Mouse (Mus musculus) cerebellum, postnatal 25 days (tissue): ENCODE results near the gene Abcf2.

Experiments
- DNase-seq, 2 experiments: peaks; one replicate each; pipeline ENCODE4 v3.0.0; 2021; ENCODE audit warnings: mixed read lengths in 2 of 2

The Abcf2 gene

DNA sequence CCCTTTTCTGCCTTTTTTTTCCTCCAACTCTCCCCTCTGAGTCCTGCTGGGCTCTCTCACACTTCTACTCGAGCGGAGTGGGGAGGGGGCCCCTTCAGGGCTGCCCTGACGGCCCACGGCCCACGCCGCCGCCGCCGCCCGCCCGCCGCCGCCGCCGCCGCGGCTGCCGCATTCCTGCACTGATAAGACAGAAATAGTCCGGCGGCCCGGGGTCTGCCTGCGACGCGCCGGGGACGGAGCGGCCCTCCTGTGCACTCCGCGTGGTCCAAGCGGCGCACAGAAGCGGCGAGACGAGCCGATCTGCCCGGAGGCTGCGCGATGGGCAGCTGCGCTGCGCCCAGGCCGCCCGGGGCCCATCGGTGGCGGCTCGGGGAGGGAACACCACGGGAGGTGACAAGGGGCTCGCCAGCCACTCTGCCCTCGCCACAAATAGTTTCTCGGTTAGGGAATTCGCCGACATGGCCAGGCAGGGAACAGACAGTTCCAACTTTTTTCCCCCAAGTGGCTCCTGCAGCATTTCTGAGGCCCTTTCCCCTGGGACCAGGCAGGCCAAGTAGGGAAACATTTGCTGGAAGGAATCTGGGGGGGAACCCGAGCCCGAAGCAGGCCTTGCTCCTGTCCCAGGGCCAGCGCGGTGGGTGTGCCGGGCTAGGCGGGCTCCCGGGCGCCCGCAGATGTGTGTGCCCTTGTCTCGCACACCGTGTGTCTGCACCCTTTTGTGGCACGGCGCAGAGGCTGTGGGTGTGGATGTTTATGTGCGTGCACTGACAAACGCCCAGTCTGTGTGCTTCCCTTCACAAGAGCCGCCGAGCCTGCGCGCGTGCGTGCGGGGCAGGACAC, 24.9 kb upstream of the Abcf2 start:
- peak; percentile 61 to 73 for DNase-seq

DNA sequence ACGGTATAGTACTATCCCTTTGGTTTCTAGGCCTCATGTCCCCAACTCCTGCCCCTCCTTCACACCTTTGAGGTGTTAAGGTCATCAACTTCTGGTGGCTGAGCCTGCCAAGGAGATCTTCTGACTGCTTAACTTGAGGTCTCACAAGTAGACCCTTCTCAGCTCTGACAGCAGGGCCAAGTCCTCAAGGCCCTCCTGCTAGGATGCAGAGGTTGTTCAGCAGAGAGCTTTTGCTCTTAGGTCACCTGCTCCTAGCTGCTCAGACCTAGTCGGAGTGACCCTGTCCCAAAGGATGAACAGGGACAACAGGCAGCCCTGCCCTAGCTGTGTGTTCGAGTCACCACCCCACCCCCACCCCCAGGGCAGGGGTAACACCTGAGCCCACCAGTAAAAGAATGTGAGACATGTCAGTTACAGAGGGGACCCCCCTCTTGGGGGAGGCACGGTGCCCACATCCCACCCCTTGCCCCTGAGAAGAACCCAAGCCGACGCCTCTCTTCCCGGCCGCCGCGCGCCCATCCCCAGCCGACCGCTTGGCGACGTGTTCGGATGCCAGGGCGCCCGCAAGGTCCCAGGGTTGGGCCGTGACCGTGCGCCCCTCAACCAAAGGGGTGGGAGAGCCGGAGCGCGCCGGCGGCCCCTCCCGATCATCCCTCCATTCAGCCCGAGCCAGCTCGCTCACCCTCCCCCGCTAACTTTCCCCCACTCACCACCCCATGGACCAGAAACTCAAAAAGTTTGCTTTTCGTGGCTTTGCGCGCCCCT, 24.0 kb upstream of the Abcf2 start:
- DNase-seq: peak; percentile 25 to 37

DNA sequence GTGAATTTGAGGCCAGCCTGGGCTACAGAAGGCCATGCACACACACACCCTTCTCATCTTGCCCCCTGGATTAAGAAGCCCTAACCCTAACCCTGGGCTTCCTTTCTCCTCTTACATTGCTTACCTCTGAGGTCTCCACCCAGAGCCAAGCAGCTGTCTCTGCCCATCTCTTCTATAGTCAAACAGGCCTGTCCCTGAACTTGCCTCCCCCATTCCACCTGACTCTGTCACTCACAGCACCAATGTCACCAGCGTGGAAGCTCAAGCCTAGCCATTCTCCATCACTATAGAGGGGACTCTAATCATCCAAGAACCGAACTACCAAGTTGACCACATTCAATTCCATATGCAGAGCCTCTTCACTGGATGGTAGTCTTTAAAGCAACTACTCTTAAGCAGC, 23.0 kb upstream of the Abcf2 start:
- no peak for DNase-seq

GRCm38 (mm10) chr5:24599137-24599536, 21.9 kb upstream of the Abcf2 start:
- peak in 1 of 2 experiments; percentile 25 for DNase-seq

- DNase-seq: peak; percentile 61 to 78
Observed at GRCm38 (mm10) chr5:24598570-24599006, 21.3 kb upstream of the Abcf2 start.

- DNase-seq: peak; percentile 66 to 68
Observed at GRCm38 (mm10) chr5:24597901-24598569, 20.8 kb upstream of the Abcf2 start.

- peak; percentile 82 to 87 for DNase-seq
Observed at GRCm38 (mm10) chr5:24597221-24597728, 20.0 kb upstream of the Abcf2 start.

DNA sequence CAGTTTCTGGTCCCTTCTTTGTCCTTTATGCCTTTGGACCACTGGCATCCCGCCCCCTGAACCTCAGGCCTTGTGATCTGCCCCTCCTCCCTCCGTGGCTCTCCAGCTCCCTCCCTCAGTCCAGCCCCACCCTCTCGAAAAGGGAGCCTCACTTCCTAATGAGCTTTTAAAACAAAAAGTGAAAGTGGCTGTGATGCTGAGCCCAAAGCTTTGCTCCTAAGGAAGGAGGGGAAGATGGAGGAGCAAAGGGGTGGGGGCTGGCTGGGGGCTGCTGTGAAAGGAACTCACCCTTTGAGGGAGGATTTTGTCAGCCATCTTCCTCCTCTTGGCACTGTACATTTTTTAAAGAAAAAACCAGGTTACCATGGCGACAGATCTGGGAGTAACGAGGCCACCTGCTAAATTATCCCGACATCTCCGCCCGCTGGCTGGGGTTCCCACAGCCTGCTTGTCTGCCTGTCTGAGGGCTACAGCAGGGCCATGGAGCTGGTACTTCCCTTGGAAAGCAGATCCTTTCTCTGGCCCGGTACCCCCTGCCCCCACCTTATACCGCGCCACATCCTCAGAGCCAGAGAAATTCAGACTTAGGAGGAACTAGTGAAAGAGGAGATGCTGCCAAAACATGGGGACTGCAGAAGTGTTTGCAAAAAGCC, 19.4 kb upstream of the Abcf2 start:
- peak; percentile 52 to 60 for DNase-seq

GRCm38 (mm10) chr5:24595786-24596380, 18.6 kb upstream of the Abcf2 start:
- peak in 1 of 2 experiments; percentile 16 for DNase-seq

GRCm38 (mm10) chr5:24595261-24595660, 18.0 kb upstream of the Abcf2 start:
- DNase-seq: no peak

DNA sequence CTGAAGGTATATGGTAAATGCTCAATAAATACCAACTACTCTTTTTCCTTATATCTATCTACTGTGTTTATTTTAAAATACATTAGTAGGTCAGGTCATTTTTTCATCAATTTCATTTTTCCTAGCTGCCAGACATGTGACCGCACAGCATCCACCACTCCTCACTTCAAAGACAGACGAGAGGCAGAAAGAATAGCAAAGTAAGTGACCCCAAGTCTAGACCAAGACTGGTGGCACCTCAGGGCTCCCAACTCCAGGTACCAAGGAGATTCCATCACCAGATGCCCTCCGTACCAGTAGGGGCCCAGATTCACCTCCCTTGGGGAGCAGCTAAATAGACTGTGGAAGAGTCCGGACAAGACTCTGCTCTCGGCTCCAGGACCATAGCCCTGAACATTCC, 17.1 kb upstream of the Abcf2 start:
- DNase-seq: no peak

DNA sequence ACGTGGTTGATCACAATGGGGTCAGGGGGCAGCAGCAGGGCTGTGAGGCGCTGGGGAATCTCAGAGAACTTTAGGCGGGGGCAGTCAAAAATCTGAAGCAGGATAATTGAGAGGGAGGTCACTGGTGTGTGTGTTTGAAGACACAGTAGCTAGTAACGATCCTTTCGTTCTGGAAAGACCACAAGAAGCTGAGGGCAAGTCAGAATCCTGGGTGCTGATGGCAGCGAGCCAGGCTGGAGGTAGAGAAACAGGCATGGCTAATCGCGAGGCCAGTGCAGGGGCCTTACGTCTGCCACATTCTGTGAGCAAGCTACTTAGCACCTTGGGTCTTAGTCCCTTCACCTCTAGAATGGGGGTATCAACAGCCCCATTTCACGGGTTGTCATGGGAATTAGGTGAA, 16.7 kb upstream of the Abcf2 start:
- DNase-seq: peak in 1 of 2 experiments; percentile 31

GRCm38 (mm10) chr5:24593230-24593629, 16.0 kb upstream of the Abcf2 start:
- DNase-seq: no peak

DNA sequence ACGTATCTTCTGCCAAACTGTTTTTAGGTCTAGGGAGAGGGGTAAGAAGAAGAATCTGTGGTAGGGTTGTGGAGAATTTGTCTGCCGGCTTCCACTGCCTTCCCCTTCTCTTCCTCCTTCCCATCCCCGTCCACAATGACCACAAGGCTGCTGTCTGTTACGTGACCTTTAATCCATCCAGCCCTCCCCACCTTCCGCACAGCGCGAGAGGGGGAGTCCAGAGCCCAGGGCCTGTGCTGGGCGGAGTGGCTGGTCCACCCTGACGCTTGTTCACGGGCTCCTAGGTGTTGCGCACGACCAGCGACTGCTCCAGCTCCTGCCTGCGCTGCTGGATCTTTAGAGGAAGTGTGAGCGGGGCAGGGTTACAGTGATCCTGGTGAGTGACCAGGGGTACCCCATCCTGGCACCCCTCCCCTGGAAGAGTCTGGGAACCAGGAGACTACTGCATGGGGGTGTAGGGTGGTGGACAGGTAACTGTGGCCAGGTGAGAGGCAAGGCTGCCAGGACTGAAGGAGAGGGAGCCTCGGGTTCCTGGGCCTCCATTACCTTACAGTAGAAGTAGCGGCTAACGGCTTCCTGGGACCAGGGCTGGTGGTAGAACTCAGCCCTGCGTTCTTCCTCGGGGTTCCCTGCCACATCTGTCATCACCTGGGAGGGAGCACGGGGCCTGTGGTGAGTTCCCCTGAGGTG, 15.3 kb upstream of the Abcf2 start:
- peak in 1 of 2 experiments; percentile 22 for DNase-seq

- peak in 1 of 2 experiments; percentile 16 for DNase-seq
Observed at GRCm38 (mm10) chr5:24591796-24592470, 14.7 kb upstream of the Abcf2 start.

DNA sequence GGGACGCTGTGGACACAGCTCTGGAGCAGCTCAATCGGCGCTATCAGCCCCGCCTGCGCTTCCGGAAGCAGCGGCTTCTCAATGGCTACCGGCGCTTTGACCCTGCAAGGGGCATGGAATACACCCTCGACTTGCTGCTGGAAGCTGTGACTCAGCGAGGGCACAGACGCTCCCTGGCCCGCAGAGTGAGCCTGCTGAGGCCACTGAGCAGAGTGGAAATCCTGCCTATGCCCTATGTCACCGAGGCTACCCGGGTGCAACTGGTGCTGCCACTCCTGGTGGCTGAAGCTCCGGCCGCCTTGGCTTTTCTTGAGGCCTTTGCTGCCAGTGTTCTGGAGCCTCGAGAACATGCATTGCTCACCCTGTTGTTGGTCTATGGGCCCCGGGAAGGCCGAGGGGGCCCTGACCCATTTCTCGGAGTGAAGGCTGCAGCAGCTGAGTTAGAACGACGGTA, 14.0 kb upstream of the Abcf2 start:
- peak in 1 of 2 experiments; percentile 26 for DNase-seq

DNA sequence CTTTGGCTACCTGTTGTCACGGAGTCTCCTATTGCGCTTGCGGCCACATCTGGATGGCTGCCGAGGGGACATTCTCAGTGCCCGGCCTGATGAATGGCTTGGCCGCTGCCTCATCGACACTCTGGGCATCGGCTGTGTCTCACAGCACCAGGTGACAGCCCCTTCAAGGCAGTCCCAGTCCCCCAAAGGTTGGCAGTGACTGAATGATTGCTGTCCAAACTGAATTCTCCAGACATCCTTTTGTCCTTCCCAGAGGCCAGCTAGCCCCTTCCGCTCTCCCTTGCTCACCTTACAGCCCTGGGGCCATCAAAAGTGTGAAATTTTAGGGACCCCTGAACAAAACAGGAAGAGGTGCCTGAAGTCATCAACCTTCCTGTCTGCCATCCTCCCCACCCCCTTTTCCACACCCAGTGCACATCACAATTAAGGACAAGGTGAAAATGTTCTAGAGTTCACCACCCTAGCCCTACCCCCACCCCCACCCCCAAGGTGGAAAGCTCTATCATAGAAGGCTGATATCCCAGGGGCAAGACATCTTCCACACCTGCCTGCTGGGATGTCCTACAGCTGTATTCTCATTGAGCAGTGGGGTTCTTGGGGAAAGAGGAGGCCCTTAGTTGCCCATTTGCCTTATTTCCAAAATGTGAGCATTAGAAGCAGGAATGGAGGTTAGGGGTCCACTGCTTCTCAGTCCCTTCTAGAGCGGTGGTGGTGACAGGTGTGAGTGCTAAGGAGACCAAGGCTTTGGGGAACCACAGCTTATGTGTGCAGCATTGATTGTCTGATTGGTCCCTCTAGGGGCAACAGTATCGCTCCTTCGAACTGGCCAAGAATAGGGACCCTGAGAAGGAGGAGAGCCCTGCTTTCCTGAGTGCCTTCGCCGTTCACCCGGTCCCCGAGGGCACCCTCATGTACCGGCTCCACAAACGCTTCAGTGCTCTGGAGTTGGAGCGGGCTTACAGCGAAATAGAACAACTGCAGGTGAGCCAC, 12.5 kb upstream of the Abcf2 start:
- no peak for DNase-seq

- peak; percentile 14 to 15 for DNase-seq
Observed at GRCm38 (mm10) chr5:24587200-24587577, 9.9 kb upstream of the Abcf2 start.

DNA sequence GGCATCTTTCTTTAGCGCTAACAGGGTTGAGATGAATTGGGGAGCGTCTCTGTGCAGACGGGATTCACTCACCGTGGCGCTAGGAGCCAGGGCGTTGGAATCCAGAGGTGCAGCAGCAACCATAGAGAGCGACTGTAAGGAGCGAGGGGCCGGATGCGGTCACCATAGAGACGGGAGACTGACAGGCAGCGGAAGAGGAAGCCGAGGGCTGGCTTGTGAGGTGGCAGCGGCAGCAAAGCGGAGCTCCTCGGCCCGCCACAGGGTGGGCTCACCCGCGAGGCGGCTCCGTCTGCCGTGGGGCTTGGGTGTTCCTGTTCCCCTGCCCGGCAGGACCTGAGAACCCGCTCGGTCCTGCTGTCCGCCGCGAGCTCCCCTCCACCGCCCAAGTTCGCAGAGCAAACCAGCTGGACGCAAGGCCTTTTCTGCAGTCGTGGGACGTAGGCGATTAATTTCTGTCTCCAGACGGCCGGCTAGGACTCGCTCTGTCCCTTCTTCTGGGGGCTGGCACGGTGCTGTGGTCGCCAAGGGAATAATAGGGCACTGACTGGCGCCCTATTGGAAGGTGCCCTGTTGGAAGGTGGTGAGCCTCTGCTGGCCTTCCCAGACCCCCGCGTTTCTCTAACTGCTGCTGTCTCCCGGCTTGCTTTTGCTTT, 9.4 kb upstream of the Abcf2 start, which contains the start of gene Chpf2:
Chpf2 (plus strand) TSS at position 195 of the 653 bp plus-strand sequence.
- DNase-seq: peak; percentile 80 to 89
